Mouse (Mus musculus) neural tube, embryonic 13.5 days (tissue): ENCODE measurements around the gene Olfr224. TPM values are rescaled to one million over a fixed set of nuclear protein-coding genes. Genes with fewer than 3 reads are reported as not detected.
A peak's percentile ranks its signal among the peaks of the same experiment; 100 is the strongest.
"Not testable (repeated sequence)": the region's sequence is repeated elsewhere in the genome, so short reads cannot be mapped to it uniquely, and the experiment has no call there.

Experiments
- ATAC-seq: fragments of 200-750 bp; cut with Nextera tagmentation; 2 replicates; pipeline ENCODE4 v1.8.0; 2017; ENCODE audit warnings: low read depth, mild to moderate bottlenecking, moderate TSS enrichment, moderate library complexity
- H3K27ac ChIP-seq: fragments of 300-500 bp; sonication (generic); replicated peaks from 2 replicates; pipeline ENCODE4 v1.5.1; 2015; ENCODE audit warnings: moderate library complexity, mild to moderate bottlenecking, inconsistent platforms
- H3K27me3 ChIP-seq: fragments of 300-500 bp; sonication (generic); 2 replicates; pipeline ENCODE4 v1.6.1; 2015; ENCODE audit warnings: mild to moderate bottlenecking, inconsistent platforms
- H3K36me3 ChIP-seq: fragments of 300-500 bp; sonication (generic); 2 replicates; pipeline ENCODE4 v1.6.1; 2015; ENCODE audit warnings: mild to moderate bottlenecking, inconsistent platforms
- H3K4me1 ChIP-seq: fragments of 300-500 bp; sonication (generic); replicated peaks from 2 replicates; pipeline ENCODE4 v1.6.1; 2015; ENCODE audit warnings: inconsistent platforms
- H3K4me2 ChIP-seq: fragments of 300-500 bp; sonication (generic); 2 replicates; pipeline ENCODE4 v1.6.1; 2015; ENCODE audit warnings: inconsistent platforms, mild to moderate bottlenecking, moderate library complexity
- H3K4me3 ChIP-seq: fragments of 300-500 bp; sonication (generic); 2 replicates; pipeline ENCODE4 v1.5.1; 2015; ENCODE audit warnings: mild to moderate bottlenecking, inconsistent platforms
- H3K9ac ChIP-seq: fragments of 300-500 bp; sonication (generic); 2 replicates; pipeline ENCODE4 v1.6.1; 2015; ENCODE audit warnings: moderate library complexity, mild to moderate bottlenecking, inconsistent platforms
- H3K9me3 ChIP-seq: fragments of 300-500 bp; sonication (generic); 2 replicates; pipeline ENCODE4 v1.6.1; 2016; ENCODE audit warnings: inconsistent platforms
- WGBS: fragments of 180-500 bp; shearing (Covaris S2); methylation state at CpG from one replicate; pipeline ENCODE4 v1.1.7; 2015; 5-methylcytosine and 5-hydroxymethylcytosine counted together
- polyA plus RNA-seq: library from polyadenylated mRNA; unstranded; fragments of >200 nt; fragmentation: Nextera tagmentation; extraction: Ambion mirVana; gene quantifications from 2 replicates; pipeline ENCODE4 v1.2.1, GENCODE M21; 2015

Gene Olfr224
- polyA plus RNA-seq, 1 experiment from 2014 or later = 0.14 TPM

DNA sequence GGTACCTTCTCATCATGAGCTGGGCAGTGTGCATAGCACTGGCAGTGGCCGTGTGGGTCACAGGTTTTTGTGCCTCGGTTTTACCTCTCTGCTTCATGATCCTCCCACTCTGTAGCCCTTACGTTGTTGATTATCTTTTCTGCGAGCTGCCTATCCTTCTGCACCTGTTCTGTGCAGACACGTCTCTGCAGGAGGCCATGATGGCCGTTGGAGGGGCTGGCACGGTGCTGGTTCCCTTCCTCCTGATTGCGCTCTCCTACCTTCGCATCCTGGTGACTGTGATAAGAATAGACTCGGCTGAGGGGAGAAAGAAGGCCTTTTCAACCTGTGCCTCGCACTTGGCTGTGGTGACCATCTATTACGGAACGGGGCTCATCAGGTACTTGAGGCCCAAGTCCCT, 27.5 kb upstream of the Olfr224 start:
- Histone ChIP-seq H3K27me3 (no peaks in the 10 kb centered on the region), H3K36me3 (no peaks in the 10 kb centered on the region), H3K27ac (no peak overlapping the region), H3K9me3 (no peaks in the 10 kb centered on the region), H3K9ac (no peak overlapping the region), H3K4me2 (no peak overlapping the region), H3K4me1 (no peaks in the 10 kb centered on the region), H3K4me3 (no peak overlapping the region)
- 90% methylated on average over 13 of the region's 13 CpGs for WGBS
- no peak for ATAC-seq

DNA sequence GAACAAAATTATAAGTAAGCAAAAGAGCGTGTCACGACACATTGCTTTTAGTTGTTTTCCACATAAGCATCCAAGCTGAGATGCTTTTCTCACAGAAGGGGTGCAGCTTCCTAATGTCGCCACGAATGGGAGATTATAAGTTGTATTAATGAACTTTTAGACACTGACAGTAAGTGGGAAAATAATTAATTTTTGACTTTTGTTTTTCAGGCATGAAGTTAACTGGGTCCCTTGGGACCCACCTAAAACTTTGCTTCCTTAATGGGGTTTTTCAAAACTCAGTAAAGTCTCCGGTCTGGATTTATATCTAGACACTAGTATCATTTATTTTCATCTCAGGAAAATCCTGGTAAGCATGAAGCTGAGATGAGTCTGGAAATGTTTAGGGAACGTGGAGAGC, 24.5 kb upstream of the Olfr224 start, which contains the start of gene Olfr324:
Gene Olfr324, plus strand, starts transcription at position 301 of the 400 bp plus-strand sequence.
- H3K4me2 ChIP-seq = no peak within 1 kb of the TSS
- 83% methylated on average over 6 of the region's 6 CpGs for WGBS
- H3K4me1 ChIP-seq = no peaks in the 10 kb centered on the region
- ATAC-seq = no peak
- no peak within 1 kb of the TSS for H3K27ac ChIP-seq
- H3K36me3 ChIP-seq = no peaks in the 10 kb centered on the region
- no peak within 1 kb of the TSS for H3K9ac ChIP-seq
- H3K27me3 ChIP-seq = no peaks in the 10 kb centered on the region
- no peak within 1 kb of the TSS for H3K4me3 ChIP-seq
- H3K9me3 ChIP-seq = no peaks in the 10 kb centered on the region

DNA sequence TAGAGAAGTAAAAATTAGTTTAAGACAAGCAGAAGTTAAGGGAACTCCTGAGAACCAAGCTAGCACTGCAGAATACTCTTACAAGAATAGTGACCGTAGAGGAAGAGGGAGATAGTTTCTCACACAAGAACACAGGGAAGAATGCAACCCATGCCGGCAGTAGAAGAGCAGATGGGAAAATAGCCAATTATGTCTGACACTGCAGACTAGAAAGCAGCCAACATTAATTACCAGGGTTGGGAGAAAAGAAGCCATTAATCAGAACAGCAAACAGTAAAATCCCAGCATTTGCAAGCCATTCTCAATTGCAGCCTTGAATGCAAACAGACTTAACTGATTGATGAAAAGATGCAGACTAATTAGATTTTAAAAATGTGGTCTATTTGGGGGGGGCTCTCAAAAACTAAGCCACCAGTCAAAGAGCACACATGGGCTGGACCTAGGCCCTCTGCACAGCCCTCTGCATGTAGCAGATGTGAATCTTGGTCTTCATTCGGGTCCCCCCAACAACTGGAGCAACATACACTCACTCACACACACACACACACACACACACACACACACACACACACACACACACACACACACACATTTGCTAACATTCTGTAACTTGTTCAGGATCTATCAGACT, 18.4 kb upstream of the Olfr224 start:
- H3K27me3 ChIP-seq = no peaks in the 10 kb centered on the region
- no peak overlapping the region for H3K4me2 ChIP-seq
- H3K27ac ChIP-seq = 0 out of 2 replicates have a peak overlapping the region, but pooled peaks have one; percentile 5
- no peaks in the 10 kb centered on the region for H3K9me3 ChIP-seq
- peaks cover 5% of the 10 kb centered on the region; the same call in 1 of the 2 replicates for H3K4me1 ChIP-seq
- ATAC-seq = no peak
- H3K9ac ChIP-seq = no peak overlapping the region
- H3K36me3 ChIP-seq = no peaks in the 10 kb centered on the region
- 37% methylated on average over 3 of the region's 3 CpGs for WGBS
- no peak overlapping the region for H3K4me3 ChIP-seq

DNA sequence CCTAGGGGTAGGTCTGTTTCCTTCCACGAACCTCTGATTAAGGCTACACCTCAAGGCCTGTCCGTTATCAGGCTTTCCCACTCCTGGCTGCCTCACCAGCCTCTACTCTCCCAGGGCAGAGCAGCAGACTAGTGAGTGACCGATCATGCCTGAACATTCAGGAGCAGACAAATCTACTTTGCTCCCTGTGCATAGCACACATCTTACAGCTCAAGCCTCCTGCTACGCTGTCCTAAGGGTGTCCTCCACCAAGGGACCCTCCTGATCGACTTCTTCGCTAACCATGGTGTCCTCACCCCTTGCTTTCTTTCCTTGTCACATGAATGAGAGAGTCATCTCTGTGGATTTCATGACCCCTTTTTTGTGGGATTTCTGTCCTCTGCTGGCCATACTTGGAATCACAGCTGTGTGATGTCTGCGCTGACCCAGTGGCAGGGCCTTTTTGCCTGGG, 17.6 kb upstream of the Olfr224 start:
- no peak overlapping the region for H3K9ac ChIP-seq
- H3K9me3 ChIP-seq = no peaks in the 10 kb centered on the region
- no peak overlapping the region for H3K4me2 ChIP-seq
- no peak overlapping the region for H3K27ac ChIP-seq
- H3K27me3 ChIP-seq = no peaks in the 10 kb centered on the region
- WGBS = 77% methylated on average over 7 of the region's 7 CpGs
- no peak for ATAC-seq
- peaks cover 5% of the 10 kb centered on the region; the same call in 1 of the 2 replicates for H3K4me1 ChIP-seq
- H3K4me3 ChIP-seq = no peak overlapping the region
- no peaks in the 10 kb centered on the region for H3K36me3 ChIP-seq

DNA sequence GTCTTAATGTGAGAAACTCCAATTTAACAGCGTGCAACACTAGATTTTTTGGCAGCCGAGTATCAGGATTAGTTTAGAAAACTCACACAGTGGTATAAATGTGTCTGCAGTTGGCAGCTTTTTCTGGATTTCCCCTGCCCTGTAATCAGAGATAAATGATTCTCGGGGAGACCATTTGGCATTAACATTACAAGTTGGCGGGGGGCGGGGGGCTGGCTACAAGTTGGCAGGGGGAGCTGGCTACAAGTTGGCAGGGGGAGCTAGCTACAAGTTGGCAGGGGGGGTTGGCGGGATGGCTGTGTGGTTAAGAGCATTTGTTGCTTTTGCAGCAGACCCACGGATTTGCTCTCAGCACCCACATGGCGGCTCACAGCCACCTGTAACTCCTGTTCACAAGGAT, 8.3 kb upstream of the Olfr224 start:
- Histone ChIP-seq H3K4me2 (no peak overlapping the region), H3K4me3 (no peak overlapping the region), H3K9ac (no peak overlapping the region), H3K9me3 (no peaks in the 10 kb centered on the region), H3K36me3 (no peaks in the 10 kb centered on the region), H3K27ac (no peak overlapping the region), H3K4me1 (no peaks in the 10 kb centered on the region), H3K27me3 (no peaks in the 10 kb centered on the region)
- ATAC-seq = no peak
- WGBS = 82% methylated on average over 8 of the region's 8 CpGs

DNA sequence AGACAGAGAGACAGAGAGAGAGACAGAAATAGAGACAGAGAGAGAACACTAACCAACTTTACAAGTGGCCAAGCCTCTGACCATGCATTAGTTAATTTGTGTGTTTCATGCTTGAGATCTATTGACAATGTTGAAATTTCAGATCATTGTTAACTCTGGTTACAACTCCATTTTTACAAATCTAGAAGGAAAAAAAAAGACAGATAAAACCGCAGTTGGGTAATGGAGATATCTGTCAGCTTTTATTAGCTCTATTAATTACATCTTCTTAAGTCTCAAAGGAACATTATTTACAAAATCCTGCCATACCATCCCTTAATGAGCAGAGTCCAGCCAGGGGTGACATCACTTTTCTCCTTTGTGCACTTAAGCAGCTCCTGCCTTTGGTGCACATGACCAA, 7.1 kb upstream of the Olfr224 start, which contains the start of gene Olfr325:
Gene Olfr325, plus strand, starts transcription at position 301 of the 400 bp plus-strand sequence.
- H3K36me3 ChIP-seq = no peaks in the 10 kb centered on the region
- no peak within 1 kb of the TSS for H3K9ac ChIP-seq
- ATAC-seq = no peak
- no peaks in the 10 kb centered on the region for H3K27me3 ChIP-seq
- no peaks in the 10 kb centered on the region for H3K9me3 ChIP-seq
- H3K27ac ChIP-seq = no peak within 1 kb of the TSS
- no peak within 1 kb of the TSS for H3K4me3 ChIP-seq
- H3K4me2 ChIP-seq = no peak within 1 kb of the TSS
- 86% methylated on average over 1 of the region's 1 CpGs for WGBS
- no peaks in the 10 kb centered on the region for H3K4me1 ChIP-seq

DNA sequence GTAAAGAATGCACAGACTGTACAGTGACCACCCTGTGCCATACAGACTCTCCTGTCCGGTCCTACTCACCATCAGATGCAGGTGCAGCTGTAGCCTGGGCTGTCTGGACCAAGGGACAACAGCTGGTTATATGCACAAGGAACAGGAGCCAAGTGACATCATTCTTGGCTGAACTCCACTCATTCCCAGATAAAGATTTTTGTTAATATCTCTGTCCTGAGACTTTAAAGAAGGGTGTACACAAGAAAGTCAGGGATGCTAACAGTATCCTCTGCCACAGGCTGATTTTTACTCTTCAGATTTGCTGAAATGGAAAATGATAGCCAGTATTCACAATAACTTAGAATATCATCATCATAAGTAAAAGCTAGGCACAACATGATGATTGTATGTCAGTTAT, 14.8 kb downstream of the Olfr224 start, which contains the start of gene Olfr328:
Gene Olfr328, minus strand, starts transcription at position 101 of the 400 bp plus-strand sequence.
- Histone ChIP-seq H3K4me1 (no peaks in the 10 kb centered on the region), H3K36me3 (no peaks in the 10 kb centered on the region), H3K9ac (no peak within 1 kb of the TSS), H3K4me2 (no peak within 1 kb of the TSS), H3K4me3 (no peak within 1 kb of the TSS), H3K9me3 (no peaks in the 10 kb centered on the region), H3K27ac (no peak within 1 kb of the TSS), H3K27me3 (no peaks in the 10 kb centered on the region)
- ATAC-seq = no peak
- 94% methylated on average over 1 of the region's 1 CpGs for WGBS

DNA sequence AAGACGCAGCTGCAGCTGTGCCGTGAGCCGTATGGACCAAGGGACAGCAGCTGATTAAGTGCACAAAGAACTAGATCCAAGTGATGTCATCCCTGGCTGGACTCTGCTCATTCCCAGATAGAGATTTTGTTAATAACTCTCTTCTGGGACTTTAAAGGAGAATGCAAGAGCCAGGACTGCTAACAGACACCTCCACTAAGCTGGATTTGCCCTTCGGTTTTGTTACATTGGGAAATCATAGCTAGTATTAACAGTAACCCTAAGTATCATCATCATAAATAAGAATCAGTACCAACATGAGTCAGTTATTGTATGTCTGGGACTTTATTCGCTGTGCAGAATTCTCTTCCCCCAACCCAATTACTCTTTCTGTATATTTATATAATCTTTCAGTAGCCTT, 24.0 kb downstream of the Olfr224 start, which contains the start of gene Olfr329-ps:
Gene Olfr329-ps, minus strand, starts transcription at position 101 of the 400 bp plus-strand sequence.
- no peak within 1 kb of the TSS for H3K9ac ChIP-seq
- H3K27ac ChIP-seq = no peak within 1 kb of the TSS
- H3K9me3 ChIP-seq = no peaks in the 10 kb centered on the region
- H3K4me3 ChIP-seq = no peak within 1 kb of the TSS
- 80% methylated on average over 5 of the region's 5 CpGs for WGBS
- no peaks in the 10 kb centered on the region for H3K4me1 ChIP-seq
- H3K27me3 ChIP-seq = no peaks in the 10 kb centered on the region
- ATAC-seq = no peak
- no peaks in the 10 kb centered on the region for H3K36me3 ChIP-seq
- no peak within 1 kb of the TSS for H3K4me2 ChIP-seq

DNA sequence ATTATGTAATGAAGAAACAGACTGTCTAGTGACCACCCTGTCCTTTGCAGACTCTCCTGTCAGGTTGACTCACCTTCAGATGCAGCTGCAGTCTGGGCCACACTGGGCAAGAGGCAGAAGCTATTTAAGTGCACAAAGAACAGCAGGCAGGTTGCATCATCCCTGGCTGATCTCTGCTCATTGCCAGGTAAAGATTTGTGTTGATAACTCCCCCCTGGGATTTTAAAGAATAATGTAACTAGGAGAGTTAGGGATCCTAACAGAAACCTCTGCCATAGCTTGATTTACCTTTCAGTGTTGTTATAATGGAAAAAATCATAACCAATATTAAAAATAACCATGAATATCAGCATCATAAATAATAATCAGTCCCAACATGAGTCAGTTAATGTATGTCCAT, 35.6 kb downstream of the Olfr224 start, which contains the start of gene Olfr330:
Gene Olfr330, minus strand, starts transcription at position 101 of the 400 bp plus-strand sequence.
- H3K9ac ChIP-seq, H3K27me3 ChIP-seq, H3K9me3 ChIP-seq, H3K4me1 ChIP-seq, H3K27ac ChIP-seq, ATAC-seq, H3K4me2 ChIP-seq, H3K36me3 ChIP-seq, H3K4me3 ChIP-seq: not testable (repeated sequence)

DNA sequence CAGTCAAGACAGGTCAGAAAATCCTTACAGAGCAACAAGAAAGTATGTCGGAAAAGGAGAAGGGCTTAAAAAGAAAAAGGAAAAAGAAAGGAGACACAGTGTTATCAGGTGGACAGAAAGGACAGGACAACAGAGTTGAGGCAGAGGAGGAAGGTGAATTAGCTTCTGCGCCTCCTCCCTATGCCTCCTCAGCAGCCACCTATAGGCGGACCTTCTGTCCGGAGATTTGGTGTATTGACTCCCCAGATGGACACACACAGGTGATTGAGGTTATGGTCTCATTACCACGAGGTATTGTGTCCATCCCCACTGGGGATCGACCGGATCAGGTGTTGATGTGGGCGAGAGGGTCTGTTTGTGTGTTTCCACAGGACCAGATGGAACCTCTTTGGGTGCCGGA, 50.6 kb downstream of the Olfr224 start:
- ATAC-seq, H3K4me3 ChIP-seq, H3K27me3 ChIP-seq, H3K27ac ChIP-seq, H3K9ac ChIP-seq, H3K4me1 ChIP-seq, H3K36me3 ChIP-seq, H3K4me2 ChIP-seq, H3K9me3 ChIP-seq: not testable (repeated sequence)
- 92% methylated on average over 7 of the region's 9 CpGs for WGBS

DNA sequence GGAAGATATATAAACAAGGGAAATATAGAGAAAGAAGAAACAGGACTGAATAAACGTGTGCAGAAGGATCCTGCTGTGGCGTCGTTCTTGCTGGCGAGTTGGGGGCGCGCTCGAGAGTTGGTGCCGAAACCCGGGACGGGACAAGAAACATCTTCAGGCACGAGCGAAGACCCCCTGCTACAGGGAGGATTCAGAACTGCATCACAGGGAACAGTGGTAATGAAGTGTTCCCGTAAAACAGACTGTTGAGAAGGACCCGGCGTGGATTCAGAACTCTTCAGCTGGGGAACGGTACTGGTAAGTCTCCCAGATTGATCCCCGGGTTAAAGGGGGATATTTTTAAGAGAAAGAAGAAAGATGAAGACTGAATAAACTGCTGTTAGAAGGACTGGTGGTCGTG, 51.4 kb downstream of the Olfr224 start:
- not testable (repeated sequence) for H3K9ac ChIP-seq, ATAC-seq, H3K9me3 ChIP-seq, H3K27me3 ChIP-seq, H3K36me3 ChIP-seq, H3K4me1 ChIP-seq, H3K27ac ChIP-seq, H3K4me2 ChIP-seq, H3K4me3 ChIP-seq
- whole genome bisulfite sequencing = 93% methylated on average over 18 of the region's 18 CpGs
